Mouse (Mus musculus): ENCODE data around the gene Olfr215.
"Not testable (repeated sequence)": the region's sequence is repeated elsewhere in the genome, so short reads cannot be mapped to it uniquely, and the experiment has no call there.

Gene Olfr215

GRCm38 (mm10) chr6:116584095-116584494, at the start of gene Olfr215:
Gene Olfr215, minus strand, starts transcription at chr6:116584195.
- no peak for DNase-seq (ENCODE audit: extremely low spot score, low read depth, low spot score)

- no peak for DNase-seq (ENCODE audit: extremely low spot score, low read depth, low spot score)
These were observed 48.1 kb upstream of the Olfr215 start for GRCm38 (mm10) chr6:116632129-116632528.

DNA sequence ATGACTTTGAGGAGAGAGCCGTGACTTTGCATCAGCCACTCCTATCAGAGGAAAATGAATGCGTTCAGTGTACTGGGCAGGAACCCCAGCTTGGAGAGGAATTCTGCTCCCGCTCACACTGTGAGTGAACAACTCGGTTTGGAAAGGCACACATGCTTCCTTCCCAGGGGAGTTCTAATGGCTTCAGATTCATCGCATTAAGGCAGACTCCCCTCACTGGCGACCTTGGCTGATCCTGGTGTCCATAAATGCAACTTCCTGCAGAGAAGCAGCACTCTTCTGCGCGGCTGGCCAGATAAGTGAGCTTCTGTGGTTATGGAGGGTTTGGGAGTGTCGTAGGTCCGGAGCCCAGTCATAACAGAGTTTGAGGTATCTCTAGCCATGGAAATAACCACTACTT, 45.8 kb upstream of the Olfr215 start:
- no peak for DNase-seq (ENCODE audit: extremely low spot score, low read depth, low spot score)

- DNase-seq (ENCODE audit: extremely low spot score, low read depth, low spot score) = peak; percentile 30
These were observed 44.7 kb upstream of the Olfr215 start, which contains the start of gene Zfp422 for GRCm38 (mm10) chr6:116628539-116629171. Gene Zfp422, minus strand, starts transcription at chr6:116628999.

- no peak for DNase-seq (ENCODE audit: extremely low spot score, low read depth, low spot score)
These were observed 44.1 kb upstream of the Olfr215 start for GRCm38 (mm10) chr6:116628095-116628494.

- not testable (repeated sequence) for DNase-seq (ENCODE audit: extremely low spot score, low read depth, low spot score)
These were observed 42.4 kb upstream of the Olfr215 start for GRCm38 (mm10) chr6:116626417-116626816.

DNA sequence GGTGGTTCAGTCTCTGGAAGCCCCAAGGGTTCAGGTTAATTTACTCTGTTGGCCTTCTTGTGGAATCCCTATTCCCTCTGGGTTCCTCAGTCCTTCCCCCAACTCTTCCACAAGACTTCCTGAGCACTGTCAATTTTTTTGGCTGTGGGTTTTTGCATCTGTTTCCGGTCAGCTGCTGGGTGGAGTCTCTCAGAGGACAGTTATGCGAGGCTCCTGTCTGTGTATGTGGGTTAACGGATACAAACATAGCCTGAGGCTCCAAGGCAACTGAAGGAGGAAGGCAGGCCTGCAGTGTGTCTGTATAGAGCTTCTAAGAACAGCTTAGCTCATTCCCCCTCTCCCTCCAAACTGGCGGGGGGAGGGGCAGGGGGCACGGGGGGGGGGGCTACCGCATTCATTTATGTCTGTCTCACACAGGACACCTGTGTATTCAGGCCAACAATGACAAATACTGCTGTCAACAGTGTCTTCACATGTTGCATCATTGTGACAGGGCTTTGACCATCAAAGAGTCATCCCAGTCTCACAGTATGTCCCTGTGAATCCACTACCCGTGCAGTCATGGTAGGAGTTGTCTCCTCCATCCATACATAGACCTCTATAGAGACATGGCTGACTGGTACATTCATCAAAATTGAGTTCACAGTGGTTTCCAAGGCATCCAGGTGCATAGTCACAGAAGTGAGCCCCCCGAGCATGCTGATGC, 37.5 kb upstream of the Olfr215 start:
- no peak for DNase-seq (ENCODE audit: extremely low spot score, low read depth, low spot score)

GRCm38 (mm10) chr6:116618073-116618472, 34.1 kb upstream of the Olfr215 start:
- DNase-seq (ENCODE audit: extremely low spot score, low read depth, low spot score) = no peak

DNA sequence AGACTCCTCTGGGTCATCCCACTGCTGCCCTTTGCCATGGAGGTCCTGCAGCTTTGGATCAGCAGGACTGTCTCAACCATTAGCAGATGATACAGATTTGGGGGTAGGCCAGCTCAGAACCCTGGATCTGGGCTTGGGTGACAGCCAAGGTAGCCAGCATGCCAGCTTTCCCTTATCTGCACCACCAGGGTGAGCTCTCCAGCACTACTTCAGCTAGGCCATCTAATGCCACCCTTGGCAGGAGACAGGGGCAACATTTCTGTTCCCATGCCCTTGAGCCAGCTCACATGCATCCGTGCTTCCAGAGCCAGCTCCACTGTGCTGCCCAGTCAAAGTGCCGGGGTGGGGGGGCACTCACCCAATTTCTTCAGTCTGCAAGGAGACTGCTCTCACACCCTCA, 31.7 kb upstream of the Olfr215 start:
- no peak for DNase-seq (ENCODE audit: extremely low spot score, low read depth, low spot score)

DNA sequence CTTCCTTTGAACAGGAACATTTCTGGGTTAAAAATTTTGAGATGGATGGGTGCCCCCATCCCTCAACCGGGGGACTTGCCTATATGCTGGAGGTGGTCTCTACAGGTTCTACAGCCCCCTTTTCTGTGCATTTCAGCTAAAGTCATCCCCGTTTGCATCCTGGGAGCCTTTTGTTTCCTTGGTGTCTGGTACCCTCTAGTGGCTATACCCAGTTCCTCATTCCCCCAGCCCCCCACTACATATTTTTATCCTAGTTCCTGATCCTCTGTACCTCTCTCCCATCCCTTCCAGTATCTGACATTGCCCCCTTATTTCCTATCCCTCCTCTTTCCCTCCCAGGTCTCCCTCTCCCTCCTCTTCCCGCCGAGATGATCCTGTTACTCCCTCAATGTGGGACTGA, 23.2 kb upstream of the Olfr215 start:
- DNase-seq (ENCODE audit: extremely low spot score, low read depth, low spot score) = no peak

- not testable (repeated sequence) for DNase-seq (ENCODE audit: extremely low spot score, low read depth, low spot score)
These were observed 17.0 kb upstream of the Olfr215 start for GRCm38 (mm10) chr6:116600969-116601368.

- peak; percentile 35 for DNase-seq (ENCODE audit: extremely low spot score, low read depth, low spot score)
These were observed 14.2 kb downstream of the Olfr215 start for GRCm38 (mm10) chr6:116569834-116570233.

DNA sequence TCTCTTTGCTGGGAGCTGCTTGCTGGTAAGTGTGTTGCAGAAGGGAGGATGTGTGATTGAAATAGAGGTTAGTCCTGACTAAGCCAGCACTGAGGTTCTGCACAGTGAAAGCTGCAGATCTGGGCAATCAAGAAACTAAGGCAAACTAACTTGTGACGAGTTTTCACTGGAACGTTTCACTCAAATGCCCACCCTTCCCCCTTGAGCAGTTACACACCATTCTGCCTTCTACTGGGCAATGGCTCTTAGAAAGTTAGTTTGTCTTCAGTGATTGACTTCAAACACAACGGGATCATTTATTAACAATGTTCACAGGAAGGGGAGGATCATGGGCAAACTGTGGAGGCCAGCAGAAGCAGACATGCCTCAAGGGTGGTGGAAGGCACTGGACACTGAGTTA, 29.0 kb downstream of the Olfr215 start:
- DNase-seq (ENCODE audit: extremely low spot score, low read depth, low spot score) = no peak

DNA sequence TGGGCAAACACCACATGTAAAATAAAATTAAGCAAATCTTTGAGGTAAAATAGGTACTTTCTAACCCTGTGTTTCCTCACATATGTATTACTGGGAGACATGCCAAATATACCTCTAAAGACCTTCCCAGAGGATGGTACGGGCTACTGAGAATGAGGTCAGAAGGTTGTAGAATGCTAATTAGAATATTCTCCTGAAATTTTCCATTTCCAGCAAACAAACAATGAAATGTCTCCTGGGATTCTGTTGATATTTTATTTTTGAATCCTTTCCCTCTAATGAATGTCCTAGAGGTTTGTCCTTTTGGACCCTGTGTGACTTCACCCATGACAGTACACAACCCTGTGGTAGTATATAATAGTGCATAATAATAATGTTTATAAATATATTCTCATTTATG, 30.1 kb downstream of the Olfr215 start, which contains the start of gene Olfr214:
Gene Olfr214, plus strand, starts transcription at position 301 of the 400 bp plus-strand sequence.
- DNase-seq (ENCODE audit: extremely low spot score, low read depth, low spot score) = no peak

GRCm38 (mm10) chr6:116550841-116551240, 33.2 kb downstream of the Olfr215 start, which contains the start of gene Gm5580:
Gene Gm5580, plus strand, starts transcription at chr6:116551141.
- not testable (repeated sequence) for DNase-seq (ENCODE audit: extremely low spot score, low read depth, low spot score)

DNA sequence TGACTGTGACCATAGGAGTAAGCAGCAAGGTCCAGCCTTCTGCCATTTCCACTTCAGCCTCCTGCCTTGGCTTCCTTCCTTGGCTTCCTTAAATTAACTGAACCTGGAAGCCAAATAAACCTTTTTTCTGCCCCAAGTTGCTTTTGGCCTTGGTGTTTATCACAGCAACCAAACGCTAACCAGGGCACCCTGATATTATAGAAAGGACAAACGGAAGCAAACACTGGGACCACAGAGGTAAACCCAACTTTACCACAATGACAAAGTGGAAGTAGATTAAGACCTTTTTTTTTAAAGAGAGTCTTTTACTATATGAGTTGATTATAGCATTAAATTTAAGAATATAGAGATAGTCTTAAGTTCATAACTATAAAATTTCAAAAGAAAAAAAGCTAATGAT, 41.5 kb downstream of the Olfr215 start:
- no peak for DNase-seq (ENCODE audit: extremely low spot score, low read depth, low spot score)

GRCm38 (mm10) chr6:116538156-116538555, 45.8 kb downstream of the Olfr215 start, which contains the start of gene Olfr213:
Gene Olfr213, plus strand, starts transcription at chr6:116538456.
- DNase-seq (ENCODE audit: extremely low spot score, low read depth, low spot score) = no peak

All from hindlimb bud, embryonic 11.5 days (tissue).